Mouse (Mus musculus): ENCODE results near the gene Diras1.
"Not testable (repeated sequence)": the region's sequence is repeated elsewhere in the genome, so short reads cannot be mapped to it uniquely, and the experiment has no call there.

Diras1 gene

GRCm38 (mm10) chr10:81025639-81026275, at the start of gene Diras1:
Gene Diras1 (minus strand): TSS chr10:81025662.
- DNase-seq (ENCODE audit: low spot score): no peak

GRCm38 (mm10) chr10:81073464-81073863, 48.0 kb upstream of the Diras1 start:
- peak; percentile 16 for DNase-seq (ENCODE audit: low spot score)

DNA sequence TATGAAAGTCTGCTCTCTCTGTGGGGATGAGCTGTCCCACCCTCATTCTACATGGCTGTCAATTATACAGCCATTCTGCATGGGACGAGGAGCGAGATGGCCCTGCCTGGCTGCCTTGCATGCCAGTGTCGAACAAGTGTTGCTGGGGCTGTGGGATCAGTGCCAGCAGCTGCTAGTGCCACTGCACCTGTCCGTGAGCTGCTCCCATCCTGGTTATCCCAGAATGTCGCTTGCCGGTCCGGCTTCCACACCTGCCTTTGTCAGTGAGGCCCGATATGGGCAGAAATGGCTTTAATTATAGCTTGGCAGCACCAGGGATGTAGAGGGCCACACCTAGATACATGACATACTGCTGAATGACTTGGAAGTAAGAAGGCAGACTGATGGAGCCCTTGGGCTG, 46.8 kb upstream of the Diras1 start:
- DNase-seq (ENCODE audit: low spot score): no peak

- peak; percentile 100 for DNase-seq (ENCODE audit: low spot score)
These were observed 44.4 kb upstream of the Diras1 start, which contains the start of gene Thop1 for GRCm38 (mm10) chr10:81069836-81070235. Gene Thop1 (plus strand): TSS chr10:81070035.

DNA sequence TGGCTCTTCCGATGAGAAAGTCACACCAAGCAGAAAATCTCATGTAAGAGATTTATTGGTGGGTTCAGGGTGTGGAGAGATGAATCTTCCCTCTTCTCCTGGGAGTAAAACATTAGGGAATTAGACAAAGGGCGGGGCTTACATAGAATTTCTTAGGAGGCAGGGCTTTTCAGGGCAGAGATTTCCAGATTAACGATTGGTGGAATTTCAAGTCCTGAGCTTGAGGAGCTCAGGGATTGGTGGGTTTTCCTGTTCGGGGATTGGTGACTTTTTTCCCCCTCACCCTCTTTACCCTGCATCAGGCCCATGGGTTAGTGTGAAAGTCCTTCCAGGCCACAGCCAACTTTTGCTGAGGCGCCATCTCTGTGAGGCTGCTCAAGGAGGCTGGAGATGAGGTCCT, 43.2 kb upstream of the Diras1 start:
- DNase-seq (ENCODE audit: low spot score): no peak

DNA sequence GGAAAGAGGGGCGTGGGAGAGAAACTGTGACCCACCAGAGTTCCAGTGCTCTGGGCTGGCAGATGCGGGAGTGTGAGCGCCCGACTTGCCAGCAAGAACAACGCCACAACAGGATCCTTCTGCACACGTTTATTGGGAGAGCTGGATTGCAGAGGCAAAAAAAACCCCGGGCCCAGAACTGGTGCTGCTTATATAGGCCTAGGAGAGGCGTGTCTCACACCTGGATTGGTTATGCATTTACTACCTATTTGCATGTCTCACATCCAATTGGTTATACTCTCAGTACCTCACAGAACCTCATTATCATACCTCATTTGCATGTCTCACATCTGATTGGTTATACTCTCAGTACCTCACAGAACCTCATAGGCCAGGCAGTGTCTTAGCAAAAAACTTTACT, 39.1 kb upstream of the Diras1 start:
- DNase-seq (ENCODE audit: low spot score): not testable (repeated sequence)

- no peak for DNase-seq (ENCODE audit: low spot score)
These were observed 37.2 kb upstream of the Diras1 start for GRCm38 (mm10) chr10:81062710-81063109.

DNA sequence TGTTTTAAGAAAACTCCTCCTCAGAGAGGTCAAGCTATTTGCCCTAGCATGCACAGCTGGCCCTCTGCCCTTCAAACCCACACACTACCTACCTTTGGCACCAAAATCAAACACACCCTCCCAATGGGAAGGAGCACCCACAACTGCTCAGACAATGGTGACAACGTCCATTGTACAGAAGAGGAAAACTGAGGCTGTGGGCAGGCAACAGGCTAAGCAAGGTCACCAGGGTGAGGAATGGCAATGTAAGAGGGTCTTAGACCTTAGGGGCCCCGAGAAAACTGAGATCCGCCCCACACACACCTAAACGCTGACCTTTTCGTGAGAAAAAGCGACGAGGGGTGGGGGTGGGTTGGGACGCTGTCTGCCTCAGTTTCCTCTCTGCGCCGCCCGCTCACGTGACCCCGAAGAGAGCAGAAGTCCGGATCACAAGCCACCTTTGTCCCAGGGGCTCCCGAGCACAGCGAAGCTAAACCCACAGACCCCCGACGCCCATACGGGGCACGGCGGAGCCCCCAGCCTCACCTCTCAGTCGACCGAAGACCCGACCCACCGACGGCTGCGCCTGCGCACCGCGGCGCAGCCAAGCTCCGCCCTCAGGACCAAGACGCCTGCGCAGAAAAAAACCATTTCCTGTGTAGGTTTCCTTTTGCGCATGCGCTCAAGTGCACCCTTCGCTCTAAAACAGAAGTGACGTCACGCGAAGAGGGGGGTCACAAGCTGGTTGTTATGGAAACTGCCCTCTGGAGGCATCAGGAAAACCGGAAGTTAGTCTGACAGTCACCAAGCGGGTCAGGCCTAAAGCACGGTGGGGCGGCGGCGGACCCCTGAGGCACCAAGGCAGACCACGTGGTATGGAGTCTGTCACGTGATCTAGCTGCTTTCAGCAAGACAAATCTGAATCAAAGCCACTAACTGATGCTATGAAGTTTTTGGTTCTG, 34.4 kb upstream of the Diras1 start, which contains the start of gene Sgta:
Gene Sgta, minus strand, starts transcription at position 579 of the 941 bp plus-strand sequence.
- DNase-seq (ENCODE audit: low spot score): peak; percentile 100

DNA sequence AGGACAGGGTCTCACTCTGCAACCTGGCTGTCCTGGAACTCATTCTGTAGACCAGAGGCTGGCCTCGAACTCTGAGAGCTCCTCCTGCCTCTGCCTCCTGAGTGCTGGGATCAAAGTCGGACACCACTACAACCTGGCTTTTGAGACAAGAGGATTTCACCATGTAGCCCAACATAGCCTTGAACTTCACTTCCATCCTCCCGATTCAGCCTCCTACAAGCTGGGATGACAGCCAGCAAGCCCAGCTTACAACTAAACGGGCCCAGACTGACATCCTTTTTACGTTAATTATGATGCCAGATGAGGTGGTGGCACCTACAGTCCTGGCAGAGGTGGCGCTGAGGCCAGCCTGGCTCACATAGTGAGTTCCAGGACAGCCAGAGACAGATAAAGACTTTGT, 33.4 kb upstream of the Diras1 start:
- no peak for DNase-seq (ENCODE audit: low spot score)

GRCm38 (mm10) chr10:81057406-81058130, 32.1 kb upstream of the Diras1 start:
- DNase-seq (ENCODE audit: low spot score): no peak

DNA sequence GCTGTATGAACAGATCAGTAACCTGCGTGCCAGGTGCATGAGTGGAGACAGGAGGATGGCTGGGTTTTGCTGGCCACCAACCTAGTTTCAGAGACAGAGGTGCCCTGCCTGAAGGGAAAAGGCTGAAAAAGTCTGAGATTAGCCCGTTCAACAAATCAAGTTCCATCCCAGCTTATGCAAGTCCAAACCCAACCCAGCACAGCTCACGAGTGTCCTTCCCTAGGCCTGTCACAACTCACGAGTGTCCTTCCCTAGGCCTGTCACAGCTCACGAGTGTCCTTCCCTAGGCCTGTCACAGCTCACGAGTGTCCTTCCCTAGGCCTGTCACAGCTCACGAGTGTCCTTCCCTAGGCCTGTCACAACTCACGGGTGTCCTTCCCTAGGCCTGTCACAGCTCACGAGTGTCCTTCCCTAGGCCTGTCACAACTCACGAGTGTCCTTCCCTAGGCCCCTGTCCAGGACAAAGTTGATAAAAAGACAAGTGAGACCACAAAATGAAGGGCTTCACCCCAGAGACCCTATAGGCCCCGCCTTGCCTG, 30.4 kb upstream of the Diras1 start:
- not testable (repeated sequence) for DNase-seq (ENCODE audit: low spot score)

- DNase-seq (ENCODE audit: low spot score): no peak
These were observed 29.7 kb upstream of the Diras1 start for GRCm38 (mm10) chr10:81055169-81055568.

DNA sequence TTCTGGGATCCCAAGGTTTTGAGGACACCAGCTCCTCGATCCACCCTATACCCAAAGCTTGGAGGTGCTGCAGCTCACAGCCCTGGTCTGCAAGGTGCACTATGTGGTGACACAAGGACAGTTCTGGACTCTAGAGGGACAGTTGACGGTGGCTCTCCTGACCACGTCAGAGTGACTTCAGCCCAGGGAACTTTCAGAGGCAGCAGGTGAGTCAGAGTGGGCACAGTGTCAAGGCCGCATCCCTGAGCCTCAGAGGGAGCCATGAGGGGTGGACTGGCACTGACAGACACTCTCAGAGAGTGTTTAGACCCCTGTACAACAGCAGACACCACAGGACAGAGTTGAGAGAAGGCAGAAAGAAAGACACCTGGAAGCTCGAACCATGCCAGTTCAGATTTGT, 27.1 kb upstream of the Diras1 start:
- no peak for DNase-seq (ENCODE audit: low spot score)

DNA sequence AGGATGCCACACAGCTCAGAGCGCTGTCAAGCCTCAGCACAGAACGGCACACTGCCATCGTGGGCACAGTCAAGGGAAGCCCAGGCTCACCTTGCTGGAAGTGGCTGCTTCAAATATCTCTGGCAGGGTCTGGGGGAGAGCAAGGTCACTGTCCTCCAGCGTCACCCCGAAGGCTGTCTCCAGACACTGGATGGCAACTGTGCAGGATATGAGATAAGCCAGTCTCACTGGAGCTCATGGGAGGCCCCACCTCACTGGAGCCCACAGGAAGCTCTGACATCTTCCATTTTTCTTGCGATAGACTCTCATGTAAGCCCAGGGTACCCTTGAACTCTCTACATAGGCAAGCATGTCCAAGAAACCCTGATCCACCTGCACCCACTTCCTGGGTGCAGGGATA, 25.7 kb upstream of the Diras1 start:
- DNase-seq (ENCODE audit: low spot score): no peak

DNA sequence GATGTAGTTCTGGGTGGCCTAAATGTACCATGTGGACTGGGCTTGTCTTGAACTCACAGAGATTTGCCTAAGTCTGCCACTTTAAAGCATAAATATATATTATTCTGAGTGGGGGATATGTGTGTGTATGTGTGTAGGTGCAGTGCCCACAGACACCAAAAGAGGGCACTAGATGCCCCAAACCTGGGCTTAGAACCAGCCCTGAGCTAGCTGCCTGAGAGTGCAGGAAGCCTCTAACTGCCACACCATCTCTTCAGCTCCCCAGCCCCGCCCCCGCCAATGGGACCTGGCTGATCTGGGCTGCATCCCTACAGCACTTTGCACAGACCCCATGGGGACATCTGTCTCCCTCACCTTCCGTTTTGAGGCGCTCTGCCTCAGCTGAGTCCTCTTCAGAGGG, 25.2 kb upstream of the Diras1 start:
- DNase-seq (ENCODE audit: low spot score): peak; percentile 51

DNA sequence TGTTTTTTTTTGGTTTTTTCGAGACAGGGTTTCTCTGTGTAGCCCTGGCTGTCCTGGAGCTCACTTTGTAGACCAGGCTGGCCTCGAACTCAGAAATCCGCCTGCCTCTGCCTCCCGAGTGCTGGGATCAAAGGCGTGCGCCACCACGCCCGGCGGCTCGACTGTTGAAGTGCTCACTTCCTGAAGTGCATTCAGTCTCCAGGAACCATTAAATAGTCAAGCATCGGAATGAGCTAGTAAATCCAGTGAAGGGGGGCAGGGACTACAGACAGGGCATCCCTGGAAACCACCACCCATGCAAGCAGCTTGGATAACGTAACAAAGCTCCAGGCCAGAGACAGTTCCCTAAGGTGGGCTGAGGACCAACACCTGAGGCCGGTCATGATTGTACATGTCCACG, 19.8 kb upstream of the Diras1 start:
- not testable (repeated sequence) for DNase-seq (ENCODE audit: low spot score)

- peak; percentile 83 for DNase-seq (ENCODE audit: low spot score)
These were observed 16.2 kb upstream of the Diras1 start for GRCm38 (mm10) chr10:81041458-81042175.

GRCm38 (mm10) chr10:81036988-81037580, 11.6 kb upstream of the Diras1 start, which contains the start of gene Slc39a3:
Gene Slc39a3 (minus strand): TSS chr10:81037426.
- peak; percentile 100 for DNase-seq (ENCODE audit: low spot score)

GRCm38 (mm10) chr10:81036251-81036650, 10.8 kb upstream of the Diras1 start:
- peak; percentile 40 for DNase-seq (ENCODE audit: low spot score)

- no peak for DNase-seq (ENCODE audit: low spot score)
These were observed 8.1 kb upstream of the Diras1 start for GRCm38 (mm10) chr10:81033586-81033985.

- DNase-seq (ENCODE audit: low spot score): no peak
These were observed 3.6 kb upstream of the Diras1 start for GRCm38 (mm10) chr10:81029031-81029430.

Measured in embryo, embryonic 10.5 days (tissue).